Mouse (Mus musculus) central nervous system, embryonic 18 days (tissue): Measurements from ENCODE around the gene Ecm2. TPM values are rescaled to one million over a fixed set of nuclear protein-coding genes. Genes with fewer than 3 reads are reported as not detected.

Experiments
- polyA plus RNA-seq: library from polyadenylated mRNA; depleted of rRNA; stranded (reverse); fragments of >200 nt; gene quantifications from 2 replicates; pipeline ENCODE4 v1.2.3, GENCODE M21; 2012; rRNA removed

Gene Ecm2
- polyA plus RNA-seq: 2.1 and 2.8 TPM in 2 replicates

GRCm38 (mm10) chr13:49504510-49504909 is at the start of gene Ecm2:
Gene Ecm2 (plus strand): TSS chr13:49504810.

GRCm38 (mm10) chr13:49492376-49493368 is 11.9 kb upstream of the Ecm2 start, which contains the start of gene Tes3-ps:
Gene Tes3-ps (plus strand): TSS chr13:49493318.

GRCm38 (mm10) chr13:49544279-49544678 is 39.7 kb downstream of the Ecm2 start, which contains the start of gene Aspn:
Gene Aspn (plus strand): TSS chr13:49544443.

GRCm38 (mm10) chr13:49581541-49582530 is 77.2 kb downstream of the Ecm2 start, which contains the start of gene Omd:
Gene Omd (plus strand): TSS chr13:49582462.

Other genes starting within 250 kb of the Ecm2 start
- gene Fgd3, start 184.5 kb upstream of the Ecm2 start, polyA plus RNA-seq: 12.1 and 13.3 TPM in 2 replicates
- 38.4 and 40.1 TPM in 2 replicates for gene Bicd2, start 163.2 kb upstream of the Ecm2 start, polyA plus RNA-seq
- 10.4 and 11.0 TPM in 2 replicates for gene Ippk, start 83.6 kb upstream of the Ecm2 start, polyA plus RNA-seq
- gene Tes3-ps, start 11.5 kb upstream of the Ecm2 start, polyA plus RNA-seq: 0.32 and 0.36 TPM in 2 replicates
- 1.0 and 11.4 TPM in 2 replicates for gene Aspn, start 39.6 kb downstream of the Ecm2 start, polyA plus RNA-seq
- gene Omd, start 77.7 kb downstream of the Ecm2 start, polyA plus RNA-seq: 0.75 and 3.2 TPM in 2 replicates
- gene Ogn, start 103.2 kb downstream of the Ecm2 start, polyA plus RNA-seq: 7.8 and 15.6 TPM in 2 replicates
- gene Cenpp, start 148.0 kb downstream of the Ecm2 start, polyA plus RNA-seq: 2.9 and 3.6 TPM in 2 replicates
- gene Nol8, start 148.3 kb downstream of the Ecm2 start, polyA plus RNA-seq: 12.8 and 13.4 TPM in 2 replicates
- gene Iars, start 177.3 kb downstream of the Ecm2 start, polyA plus RNA-seq: 41.6 and 43.5 TPM in 2 replicates